Mouse (Mus musculus) c-Kit-positive CD71-positive TER-119-positive erythroid progenitor cells, embryonic 14.5 days (primary cell): ENCODE results near the gene Gm17026.
"Not testable (repeated sequence)": the region's sequence is repeated elsewhere in the genome, so short reads cannot be mapped to it uniquely, and the experiment has no call there.

Experiments used
- DNase-seq: peaks from one replicate; pipeline ENCODE4 v3.0.0-alpha.2; 2013; ENCODE audit warnings: low spot score

Gm17026 gene

GRCm38 (mm10) chr14:42259948-42260347, at the start of gene Gm17026:
Gene Gm17026 (minus strand): TSS chr14:42260048.
- not testable (repeated sequence) for DNase-seq

- not testable (repeated sequence) for DNase-seq
These were observed 37.4 kb upstream of the Gm17026 start, which contains the start of gene Gm9611 for GRCm38 (mm10) chr14:42297258-42297657. Gene Gm9611 (minus strand): TSS chr14:42297358.

GRCm38 (mm10) chr14:42216766-42217537, 42.9 kb downstream of the Gm17026 start:
- DNase-seq: not testable (repeated sequence)
